Mouse (Mus musculus): ENCODE data around the gene Prg3. TPM values are rescaled to one million over a fixed set of nuclear protein-coding genes. Genes with fewer than 3 reads are reported as not detected.

The Prg3 gene
- polyA plus RNA-seq, 1 experiment from 2014 or later = 0.28 TPM

GRCm38 (mm10) chr2:84951027-84951426 lies 37.0 kb upstream of the Prg3 start:
- Histone ChIP-seq H3K27ac (ENCODE audit: low read length) (no peak overlapping the region), H3K9me3 (replicated peaks; ENCODE audit: control insufficient read depth, low read length) (no peaks in the 10 kb centered on the region), H3K36me3 (ENCODE audit: control insufficient read depth, insufficient read depth, low read length) (peaks cover 3% of the 10 kb centered on the region; the same call in 1 of the 2 replicates), H3K27me3 (ENCODE audit: control insufficient read depth, insufficient read depth, low read length) (no peaks in the 10 kb centered on the region), H3K9ac (ENCODE audit: low read length) (no peak overlapping the region), H3K4me1 (ENCODE audit: control insufficient read depth, insufficient read depth, low read length) (no peaks in the 10 kb centered on the region), H3K4me2 (ENCODE audit: low read depth, low read length) (no peak overlapping the region), H3K4me3 (replicated peaks; ENCODE audit: low read length) (no peak overlapping the region)
- 89% methylated on average over 8 of the region's 8 CpGs for WGBS
- ATAC-seq (ENCODE audit: insufficient read depth, low FRiP score) = no peak

- WGBS = 84% methylated on average over 1 of the region's 1 CpGs
- Histone ChIP-seq H3K27me3 (ENCODE audit: control insufficient read depth, insufficient read depth, low read length) (no peaks in the 10 kb centered on the region), H3K4me1 (ENCODE audit: control insufficient read depth, insufficient read depth, low read length) (no peaks in the 10 kb centered on the region), H3K27ac (ENCODE audit: low read length) (no peak overlapping the region), H3K36me3 (ENCODE audit: control insufficient read depth, insufficient read depth, low read length) (peaks cover 3% of the 10 kb centered on the region; the same call in 1 of the 2 replicates), H3K9me3 (replicated peaks; ENCODE audit: control insufficient read depth, low read length) (no peaks in the 10 kb centered on the region), H3K4me2 (ENCODE audit: low read depth, low read length) (no peak overlapping the region), H3K9ac (ENCODE audit: low read length) (no peak overlapping the region), H3K4me3 (replicated peaks; ENCODE audit: low read length) (no peak overlapping the region)
- ATAC-seq (ENCODE audit: insufficient read depth, low FRiP score) = no peak
Measured at GRCm38 (mm10) chr2:84952251-84952650, 35.8 kb upstream of the Prg3 start.

DNA sequence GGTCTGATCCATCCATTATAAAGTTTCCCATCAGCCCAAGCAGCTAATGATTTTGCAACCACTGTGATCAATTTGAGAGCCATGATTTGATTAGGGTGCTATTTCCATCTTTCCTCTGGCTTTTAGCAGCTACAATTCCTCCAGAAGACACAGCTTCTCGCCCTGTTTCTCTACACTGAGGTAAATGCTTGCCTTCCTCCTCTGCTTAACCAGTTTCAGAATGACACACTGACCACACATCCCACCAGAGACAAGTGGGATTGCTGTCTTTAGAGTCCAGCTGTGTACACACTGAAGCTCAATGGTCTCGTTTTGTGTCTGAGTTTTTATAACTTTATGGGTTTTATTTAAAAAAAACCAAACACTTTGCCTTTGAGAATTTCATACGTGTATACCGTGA lies 35.3 kb upstream of the Prg3 start:
- no peak for ATAC-seq (ENCODE audit: insufficient read depth, low FRiP score)
- Histone ChIP-seq H3K4me1 (ENCODE audit: control insufficient read depth, insufficient read depth, low read length) (no peaks in the 10 kb centered on the region), H3K27ac (ENCODE audit: low read length) (no peak overlapping the region), H3K27me3 (ENCODE audit: control insufficient read depth, insufficient read depth, low read length) (no peaks in the 10 kb centered on the region), H3K4me3 (replicated peaks; ENCODE audit: low read length) (no peak overlapping the region), H3K9ac (ENCODE audit: low read length) (no peak overlapping the region), H3K9me3 (replicated peaks; ENCODE audit: control insufficient read depth, low read length) (no peaks in the 10 kb centered on the region), H3K4me2 (ENCODE audit: low read depth, low read length) (no peak overlapping the region), H3K36me3 (ENCODE audit: control insufficient read depth, insufficient read depth, low read length) (peaks cover 3% of the 10 kb centered on the region; the same call in 1 of the 2 replicates)
- 64% methylated on average over 4 of the region's 4 CpGs for WGBS

DNA sequence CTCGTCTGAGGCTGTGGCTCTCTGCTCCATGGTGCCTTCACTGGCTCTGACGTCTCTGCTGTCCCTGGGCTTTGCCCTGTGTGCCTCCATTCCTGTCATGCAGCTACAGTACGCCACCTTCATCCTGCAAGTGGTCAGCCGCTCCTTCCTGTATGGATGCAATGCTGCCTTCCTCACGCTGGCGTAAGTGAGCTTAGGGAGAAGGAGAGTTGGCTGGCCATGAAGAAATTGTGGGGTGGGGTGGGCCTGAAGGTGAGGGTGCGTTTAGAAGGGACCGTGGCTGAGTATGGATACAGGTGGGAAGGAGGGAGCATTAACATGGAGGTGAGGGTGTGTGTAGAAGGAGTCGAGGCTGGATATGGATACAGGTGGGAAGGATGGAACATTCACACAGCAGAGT lies 32.6 kb upstream of the Prg3 start:
- 90% methylated on average over 9 of the region's 9 CpGs for WGBS
- no peak for ATAC-seq (ENCODE audit: insufficient read depth, low FRiP score)
- H3K36me3 ChIP-seq (ENCODE audit: control insufficient read depth, insufficient read depth, low read length) = no peaks in the 10 kb centered on the region; the same call in 1 of the 2 replicates

DNA sequence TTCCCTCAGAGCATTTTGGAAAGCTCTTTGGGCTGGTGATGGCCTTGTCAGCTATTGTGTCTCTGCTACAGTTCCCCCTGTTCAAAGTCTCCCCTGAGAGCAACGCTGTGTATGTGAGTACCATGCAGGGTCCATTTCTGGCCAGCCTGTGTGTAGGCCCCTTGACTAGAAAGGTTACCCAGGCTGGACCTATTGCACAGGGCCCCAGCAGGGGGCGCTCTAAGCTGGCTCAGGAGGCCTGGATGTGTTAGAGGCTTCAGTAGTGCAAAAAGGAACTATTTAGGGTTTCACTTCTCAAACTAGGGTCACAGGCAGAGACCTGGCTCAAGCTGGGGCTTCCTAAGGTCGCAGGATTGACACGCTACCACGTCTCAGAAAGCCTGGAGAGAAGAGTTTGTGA lies 31.7 kb upstream of the Prg3 start:
- Histone ChIP-seq H3K36me3 (ENCODE audit: control insufficient read depth, insufficient read depth, low read length) (no peaks in the 10 kb centered on the region; the same call in 1 of the 2 replicates), H3K4me3 (replicated peaks; ENCODE audit: low read length) (no peak overlapping the region), H3K4me1 (ENCODE audit: control insufficient read depth, insufficient read depth, low read length) (no peaks in the 10 kb centered on the region), H3K9me3 (replicated peaks; ENCODE audit: control insufficient read depth, low read length) (no peaks in the 10 kb centered on the region), H3K9ac (ENCODE audit: low read length) (no peak overlapping the region), H3K27me3 (ENCODE audit: control insufficient read depth, insufficient read depth, low read length) (no peaks in the 10 kb centered on the region), H3K4me2 (ENCODE audit: low read depth, low read length) (no peak overlapping the region), H3K27ac (ENCODE audit: low read length) (no peak overlapping the region)
- ATAC-seq (ENCODE audit: insufficient read depth, low FRiP score) = no peak
- WGBS = 58% methylated on average over 5 of the region's 5 CpGs

More for the DNA sequence above, 32.6 kb upstream of the Prg3 start:
- H3K9me3 ChIP-seq (replicated peaks; ENCODE audit: control insufficient read depth, low read length) = no peaks in the 10 kb centered on the region
- no peaks in the 10 kb centered on the region for H3K27me3 ChIP-seq (ENCODE audit: control insufficient read depth, insufficient read depth, low read length)
- no peak overlapping the region for H3K4me3 ChIP-seq (replicated peaks; ENCODE audit: low read length)
- H3K9ac ChIP-seq (ENCODE audit: low read length) = no peak overlapping the region
- no peak overlapping the region for H3K4me2 ChIP-seq (ENCODE audit: low read depth, low read length)
- H3K27ac ChIP-seq (ENCODE audit: low read length) = no peak overlapping the region
- no peaks in the 10 kb centered on the region for H3K4me1 ChIP-seq (ENCODE audit: control insufficient read depth, insufficient read depth, low read length)

GRCm38 (mm10) chr2:84958588-84959264 lies 29.3 kb upstream of the Prg3 start:
- H3K4me1 ChIP-seq (ENCODE audit: control insufficient read depth, insufficient read depth, low read length) = no peaks in the 10 kb centered on the region
- H3K9ac ChIP-seq (ENCODE audit: low read length) = no peak overlapping the region
- no peaks in the 10 kb centered on the region for H3K9me3 ChIP-seq (replicated peaks; ENCODE audit: control insufficient read depth, low read length)
- H3K4me3 ChIP-seq (replicated peaks; ENCODE audit: low read length) = no peak overlapping the region
- ATAC-seq (ENCODE audit: insufficient read depth, low FRiP score) = no peak
- no peak overlapping the region for H3K27ac ChIP-seq (ENCODE audit: low read length)
- 90% methylated on average over 11 of the region's 11 CpGs for WGBS
- H3K27me3 ChIP-seq (ENCODE audit: control insufficient read depth, insufficient read depth, low read length) = no peaks in the 10 kb centered on the region
- no peak overlapping the region for H3K4me2 ChIP-seq (ENCODE audit: low read depth, low read length)
- no peaks in the 10 kb centered on the region for H3K36me3 ChIP-seq (ENCODE audit: control insufficient read depth, insufficient read depth, low read length)

- H3K4me3 ChIP-seq (replicated peaks; ENCODE audit: low read length) = no peak overlapping the region
- H3K9ac ChIP-seq (ENCODE audit: low read length) = no peak overlapping the region
- no peak overlapping the region for H3K4me2 ChIP-seq (ENCODE audit: low read depth, low read length)
- H3K36me3 ChIP-seq (ENCODE audit: control insufficient read depth, insufficient read depth, low read length) = no peaks in the 10 kb centered on the region
- H3K4me1 ChIP-seq (ENCODE audit: control insufficient read depth, insufficient read depth, low read length) = no peaks in the 10 kb centered on the region
- H3K27ac ChIP-seq (ENCODE audit: low read length) = no peak overlapping the region
- no peaks in the 10 kb centered on the region for H3K27me3 ChIP-seq (ENCODE audit: control insufficient read depth, insufficient read depth, low read length)
- no peak for ATAC-seq (ENCODE audit: insufficient read depth, low FRiP score)
- H3K9me3 ChIP-seq (replicated peaks; ENCODE audit: control insufficient read depth, low read length) = no peaks in the 10 kb centered on the region
- 49% methylated on average over 2 of the region's 2 CpGs for WGBS
Measured at GRCm38 (mm10) chr2:84961300-84961699, 26.7 kb upstream of the Prg3 start.

DNA sequence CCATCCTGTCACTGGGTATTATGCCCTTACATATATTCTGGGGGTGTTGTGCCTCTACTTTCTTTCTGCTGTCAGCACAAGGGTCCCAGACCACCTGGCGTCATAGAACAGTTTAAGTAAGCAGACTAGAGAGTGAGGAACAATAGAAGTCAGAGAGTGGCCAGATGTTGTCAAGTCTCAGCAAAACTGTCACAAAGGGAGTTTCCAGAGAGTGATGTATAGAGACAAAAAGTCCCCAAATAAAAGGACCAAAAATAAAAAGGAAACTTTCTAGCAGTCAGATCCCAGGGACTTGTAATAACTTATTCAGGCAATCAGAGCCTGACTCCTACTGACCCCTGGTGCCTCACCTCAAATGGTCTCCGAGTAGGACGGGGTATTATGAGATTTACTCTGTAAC lies 26.1 kb upstream of the Prg3 start:
- no peak overlapping the region for H3K4me2 ChIP-seq (ENCODE audit: low read depth, low read length)
- H3K36me3 ChIP-seq (ENCODE audit: control insufficient read depth, insufficient read depth, low read length) = no peaks in the 10 kb centered on the region
- no peaks in the 10 kb centered on the region for H3K27me3 ChIP-seq (ENCODE audit: control insufficient read depth, insufficient read depth, low read length)
- H3K9me3 ChIP-seq (replicated peaks; ENCODE audit: control insufficient read depth, low read length) = no peaks in the 10 kb centered on the region
- no peak for ATAC-seq (ENCODE audit: insufficient read depth, low FRiP score)
- WGBS = 75% methylated on average over 3 of the region's 3 CpGs
- H3K27ac ChIP-seq (ENCODE audit: low read length) = no peak overlapping the region
- H3K9ac ChIP-seq (ENCODE audit: low read length) = no peak overlapping the region
- H3K4me1 ChIP-seq (ENCODE audit: control insufficient read depth, insufficient read depth, low read length) = no peaks in the 10 kb centered on the region
- no peak overlapping the region for H3K4me3 ChIP-seq (replicated peaks; ENCODE audit: low read length)

- Histone ChIP-seq H3K9ac (ENCODE audit: low read length) (no peak overlapping the region), H3K4me3 (replicated peaks; ENCODE audit: low read length) (no peak overlapping the region), H3K4me2 (ENCODE audit: low read depth, low read length) (no peak overlapping the region), H3K27me3 (ENCODE audit: control insufficient read depth, insufficient read depth, low read length) (no peaks in the 10 kb centered on the region), H3K9me3 (replicated peaks; ENCODE audit: control insufficient read depth, low read length) (no peaks in the 10 kb centered on the region), H3K27ac (ENCODE audit: low read length) (no peak overlapping the region), H3K36me3 (ENCODE audit: control insufficient read depth, insufficient read depth, low read length) (no peaks in the 10 kb centered on the region), H3K4me1 (ENCODE audit: control insufficient read depth, insufficient read depth, low read length) (no peaks in the 10 kb centered on the region)
- no peak for ATAC-seq (ENCODE audit: insufficient read depth, low FRiP score)
- WGBS = 40% methylated on average over 6 of the region's 6 CpGs
Measured at GRCm38 (mm10) chr2:84962906-84963507, 25.0 kb upstream of the Prg3 start.
